Comparison of ENCODE assay signal across 7 mouse cellular contexts in the genomic region with DNA sequence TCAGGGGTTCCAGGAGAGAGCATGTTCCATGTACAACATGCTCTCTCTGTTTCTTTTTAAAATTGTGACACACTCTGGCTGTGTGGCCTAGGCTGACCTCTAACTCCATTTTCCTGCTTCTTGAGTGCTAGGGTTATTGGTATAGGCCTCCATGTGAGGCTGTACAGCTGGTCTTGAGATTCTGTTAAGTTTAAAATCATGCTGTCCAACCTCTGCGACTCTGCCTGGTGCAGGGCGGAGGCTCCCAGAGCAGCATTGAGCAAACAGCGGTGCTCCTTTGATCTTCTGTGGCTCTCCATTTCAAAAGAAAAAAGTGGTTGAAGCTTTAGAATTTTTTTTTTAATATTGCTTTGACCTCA.
DNase-seq lines count a peak whose midpoint lies in the region; ATAC-seq and TF ChIP-seq lines count a peak whose summit lies in the region.

No protein-coding gene starts in this region.

- peak; percentile 62 for DNase-seq in lung, postnatal 10 days
- no peak for DNase-seq in lung, postnatal 36 days
- DNase-seq in left cerebral cortex, postnatal 4 days: no peak
- DNase-seq in gastrocnemius, adult 18-20 months (ENCODE audit: low spot score): no peak

- H3K4me3 ChIP-seq in embryonic facial prominence, embryonic 15.5 days (replicated peaks): no peak overlapping the region
- no peak overlapping the region for H3K4me3 ChIP-seq in intestine, postnatal 0 days (ENCODE audit: low read depth, low read length)
- no peak overlapping the region for H3K4me3 ChIP-seq in olfactory bulb, adult 2 months (ENCODE audit: insufficient read depth, low read depth, low read length)

- 29% methylated on average over 3 of the region's 3 CpGs for WGBS in embryonic facial prominence, embryonic 15.5 days
- WGBS in intestine, postnatal 0 days: 20% methylated on average over 3 of the region's 3 CpGs
- WGBS in olfactory bulb, adult 2 months: 39% methylated on average over 3 of the region's 3 CpGs

- H3K9me3 ChIP-seq in embryonic facial prominence, embryonic 15.5 days (replicated peaks): no peaks in the 10 kb centered on the region
- H3K9me3 ChIP-seq in intestine, postnatal 0 days (ENCODE audit: control insufficient read depth): no peaks in the 10 kb centered on the region

- no peaks in the 10 kb centered on the region for H3K27me3 ChIP-seq in embryonic facial prominence, embryonic 15.5 days
- H3K27me3 ChIP-seq in intestine, postnatal 0 days (replicated peaks; ENCODE audit: control insufficient read depth, insufficient read depth, low read length): no peaks in the 10 kb centered on the region

- TF ChIP-seq POLR2A in olfactory bulb, adult 2 months (IDR thresholded peaks at IDR 0.05; ENCODE audit: insufficient read depth, low read depth, low read length): no peak

- H3K4me1 ChIP-seq in embryonic facial prominence, embryonic 15.5 days: peaks cover 49% of the 10 kb centered on the region
- H3K4me1 ChIP-seq in intestine, postnatal 0 days (replicated peaks; ENCODE audit: control insufficient read depth, insufficient read depth, low read length): peaks cover 22% of the 10 kb centered on the region
- peaks cover 25% of the 10 kb centered on the region for H3K4me1 ChIP-seq in olfactory bulb, adult 2 months (ENCODE audit: control insufficient read depth, insufficient read depth, low read length)

- ATAC-seq in embryonic facial prominence, embryonic 15.5 days (ENCODE audit: insufficient number of reproducible peaks, low FRiP score, low TSS enrichment, low read depth): no peak
- peak; percentile 75 for ATAC-seq in intestine, postnatal 0 days

- H3K36me3 ChIP-seq in embryonic facial prominence, embryonic 15.5 days: no peaks in the 10 kb centered on the region
- no peaks in the 10 kb centered on the region; the same call in 1 of the 2 replicates for H3K36me3 ChIP-seq in intestine, postnatal 0 days (ENCODE audit: control insufficient read depth, insufficient read depth)

- TF ChIP-seq CTCF in intestine, postnatal 0 days (IDR thresholded peaks at IDR 0.05; ENCODE audit: low read depth): no peak
- no peak for TF ChIP-seq CTCF in olfactory bulb, adult 2 months (IDR thresholded peaks at IDR 0.05; ENCODE audit: insufficient read depth, low read depth, low read length)

- H3K9ac ChIP-seq in embryonic facial prominence, embryonic 15.5 days: no peak overlapping the region
- peak overlapping the region; percentile 22; the same call in 1 of the 2 replicates for H3K9ac ChIP-seq in intestine, postnatal 0 days (ENCODE audit: low read depth, low read length)

- H3K27ac ChIP-seq in embryonic facial prominence, embryonic 15.5 days (replicated peaks): peak overlapping the region; percentile 85
- peak overlapping the region; percentile 83 for H3K27ac ChIP-seq in intestine, postnatal 0 days (ENCODE audit: low read depth, low read length)
- H3K27ac ChIP-seq in olfactory bulb, adult 2 months (ENCODE audit: insufficient read depth, low read depth, low read length): peak overlapping the region; percentile 85

- intact Hi-C loops in left cerebral cortex, postnatal 4 days (cut with DNase I): no loop called here

- peak overlapping the region; percentile 6; the same call in 1 of the 2 replicates for H3K4me2 ChIP-seq in embryonic facial prominence, embryonic 15.5 days (replicated peaks)
- peak overlapping the region; percentile 50 for H3K4me2 ChIP-seq in intestine, postnatal 0 days (replicated peaks; ENCODE audit: low read depth)
